Mouse (Mus musculus): ENCODE results near the gene Cux1.

The Cux1 gene

GRCm38 (mm10) chr5:136540055-136540838 lies 27.0 kb downstream of the Cux1 start:
- DNase-seq (ENCODE audit: low spot score in 2 of 2) = no peak

GRCm38 (mm10) chr5:136536753-136537152 lies 30.5 kb downstream of the Cux1 start:
- DNase-seq (ENCODE audit: low spot score in 2 of 2) = no peak

- no peak for DNase-seq (ENCODE audit: low spot score in 2 of 2)
Measured at GRCm38 (mm10) chr5:136535976-136536725, 31.1 kb downstream of the Cux1 start.

- DNase-seq (ENCODE audit: low spot score in 2 of 2) = no peak
Measured at GRCm38 (mm10) chr5:136535204-136535603, 32.1 kb downstream of the Cux1 start.

- no peak for DNase-seq (ENCODE audit: low spot score in 2 of 2)
Measured at GRCm38 (mm10) chr5:136533371-136534276, 33.7 kb downstream of the Cux1 start.

GRCm38 (mm10) chr5:136531674-136532365 lies 35.5 kb downstream of the Cux1 start:
- DNase-seq (ENCODE audit: low spot score in 2 of 2) = no peak

GRCm38 (mm10) chr5:136530931-136531330 lies 36.4 kb downstream of the Cux1 start:
- DNase-seq (ENCODE audit: low spot score in 2 of 2) = no peak

GRCm38 (mm10) chr5:136529165-136529564 lies 38.1 kb downstream of the Cux1 start:
- no peak for DNase-seq (ENCODE audit: low spot score in 2 of 2)

GRCm38 (mm10) chr5:136527871-136528270 lies 39.4 kb downstream of the Cux1 start:
- DNase-seq (ENCODE audit: low spot score in 2 of 2) = no peak

- no peak for DNase-seq (ENCODE audit: low spot score in 2 of 2)
Measured at GRCm38 (mm10) chr5:136526545-136526909, 40.8 kb downstream of the Cux1 start.

GRCm38 (mm10) chr5:136525896-136526544 lies 41.3 kb downstream of the Cux1 start:
- DNase-seq (ENCODE audit: low spot score in 2 of 2) = no peak

GRCm38 (mm10) chr5:136522843-136523463 lies 44.3 kb downstream of the Cux1 start:
- DNase-seq (ENCODE audit: low spot score in 2 of 2) = no peak

- DNase-seq (ENCODE audit: low spot score in 2 of 2) = no peak
Measured at GRCm38 (mm10) chr5:136521656-136522055, 45.6 kb downstream of the Cux1 start.

- no peak for DNase-seq (ENCODE audit: low spot score in 2 of 2)
Measured at GRCm38 (mm10) chr5:136518648-136519437, 48.4 kb downstream of the Cux1 start.

- DNase-seq (ENCODE audit: low spot score in 2 of 2) = no peak
Measured at GRCm38 (mm10) chr5:136517510-136517909, 49.8 kb downstream of the Cux1 start.

GRCm38 (mm10) chr5:136516593-136516992 lies 50.7 kb downstream of the Cux1 start:
- no peak for DNase-seq (ENCODE audit: low spot score in 2 of 2)

GRCm38 (mm10) chr5:136514049-136514677 lies 53.1 kb downstream of the Cux1 start:
- no peak for DNase-seq (ENCODE audit: low spot score in 2 of 2)

- no peak for DNase-seq (ENCODE audit: low spot score in 2 of 2)
Measured at GRCm38 (mm10) chr5:136512103-136512674, 55.1 kb downstream of the Cux1 start.

- DNase-seq (ENCODE audit: low spot score in 2 of 2) = no peak
Measured at GRCm38 (mm10) chr5:136511378-136511777, 55.9 kb downstream of the Cux1 start.
